Mouse (Mus musculus): ENCODE data around the gene Hnrnpu. TPM values are rescaled to one million over a fixed set of nuclear protein-coding genes. Genes with fewer than 3 reads are reported as not detected.
"Not testable (repeated sequence)": the region's sequence is repeated elsewhere in the genome, so short reads cannot be mapped to it uniquely, and the experiment has no call there.

Gene Hnrnpu
- polyA plus RNA-seq, 1 experiment, result 51.6 TPM

- H3K27ac ChIP-seq (ENCODE audit: insufficient read depth, low read depth, low read length), result no peak overlapping the region
- H3K27me3 ChIP-seq (replicated peaks; ENCODE audit: control insufficient read depth, insufficient read depth, low read length), result no peaks in the 10 kb centered on the region
- H3K36me3 ChIP-seq (ENCODE audit: control insufficient read depth, insufficient read depth, low read length), result no peaks in the 10 kb centered on the region
- H3K4me1 ChIP-seq (ENCODE audit: control insufficient read depth, insufficient read depth, low read length), result peaks cover 6% of the 10 kb centered on the region; the same call in 1 of the 2 replicates
- TF ChIP-seq CTCF (conservative IDR thresholded peaks at IDR 0.05; ENCODE audit: insufficient read depth, insufficient read length, low read depth, low read length), result no peak
- TF ChIP-seq POLR2A (IDR thresholded peaks at IDR 0.05; ENCODE audit: low read depth, low read length), result no peak
- no peak for DNase-seq
- 94% methylated on average over 1 of the region's 1 CpGs for WGBS
- no peak overlapping the region for H3K4me3 ChIP-seq (ENCODE audit: insufficient read depth, low read depth, low read length)
Measured at GRCm38 (mm10) chr1:178313039-178313597, 24.5 kb downstream of the Hnrnpu start.

GRCm38 (mm10) chr1:178310128-178310527 lies 27.5 kb downstream of the Hnrnpu start:
- Histone ChIP-seq H3K27ac (ENCODE audit: insufficient read depth, low read depth, low read length) (no peak overlapping the region), H3K27me3 (replicated peaks; ENCODE audit: control insufficient read depth, insufficient read depth, low read length) (no peaks in the 10 kb centered on the region), H3K4me3 (ENCODE audit: insufficient read depth, low read depth, low read length) (no peak overlapping the region), H3K4me1 (ENCODE audit: control insufficient read depth, insufficient read depth, low read length) (no peaks in the 10 kb centered on the region), H3K36me3 (ENCODE audit: control insufficient read depth, insufficient read depth, low read length) (no peaks in the 10 kb centered on the region)
- no peak for DNase-seq
- WGBS, result 37% methylated on average over 1 of the region's 1 CpGs
- TF ChIP-seq CTCF (conservative IDR thresholded peaks at IDR 0.05; ENCODE audit: insufficient read depth, insufficient read length, low read depth, low read length), result no peak
- TF ChIP-seq POLR2A (IDR thresholded peaks at IDR 0.05; ENCODE audit: low read depth, low read length), result no peak

DNA sequence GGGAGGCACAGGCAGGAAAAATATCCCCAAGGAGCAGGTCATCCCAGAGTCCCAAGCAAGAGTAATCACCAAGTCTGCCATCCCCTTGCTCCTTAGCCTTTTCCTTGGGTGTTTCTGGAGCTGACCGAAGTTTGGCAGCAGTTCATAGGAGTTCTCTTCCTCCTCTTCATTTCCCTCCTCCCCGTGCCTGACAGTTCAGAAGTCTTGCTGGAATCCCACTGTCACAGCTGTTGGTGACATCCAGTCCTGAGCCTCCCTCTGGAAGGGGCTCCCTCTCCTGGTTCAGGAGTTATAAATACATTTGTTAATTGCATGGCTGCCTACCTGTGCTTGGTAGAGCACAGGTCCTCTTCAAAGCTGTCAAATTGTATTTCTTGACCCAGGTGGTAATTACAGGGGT lies 28.1 kb downstream of the Hnrnpu start:
- no peaks in the 10 kb centered on the region for H3K4me1 ChIP-seq (ENCODE audit: control insufficient read depth, insufficient read depth, low read length)
- TF ChIP-seq CTCF (conservative IDR thresholded peaks at IDR 0.05; ENCODE audit: insufficient read depth, insufficient read length, low read depth, low read length), result no peak
- no peak for TF ChIP-seq POLR2A (IDR thresholded peaks at IDR 0.05; ENCODE audit: low read depth, low read length)
- no peak overlapping the region for H3K4me3 ChIP-seq (ENCODE audit: insufficient read depth, low read depth, low read length)
- 51% methylated on average over 2 of the region's 2 CpGs for WGBS
- no peak overlapping the region for H3K27ac ChIP-seq (ENCODE audit: insufficient read depth, low read depth, low read length)
- no peak for DNase-seq
- no peaks in the 10 kb centered on the region for H3K36me3 ChIP-seq (ENCODE audit: control insufficient read depth, insufficient read depth, low read length)
- H3K27me3 ChIP-seq (replicated peaks; ENCODE audit: control insufficient read depth, insufficient read depth, low read length), result no peaks in the 10 kb centered on the region

DNA sequence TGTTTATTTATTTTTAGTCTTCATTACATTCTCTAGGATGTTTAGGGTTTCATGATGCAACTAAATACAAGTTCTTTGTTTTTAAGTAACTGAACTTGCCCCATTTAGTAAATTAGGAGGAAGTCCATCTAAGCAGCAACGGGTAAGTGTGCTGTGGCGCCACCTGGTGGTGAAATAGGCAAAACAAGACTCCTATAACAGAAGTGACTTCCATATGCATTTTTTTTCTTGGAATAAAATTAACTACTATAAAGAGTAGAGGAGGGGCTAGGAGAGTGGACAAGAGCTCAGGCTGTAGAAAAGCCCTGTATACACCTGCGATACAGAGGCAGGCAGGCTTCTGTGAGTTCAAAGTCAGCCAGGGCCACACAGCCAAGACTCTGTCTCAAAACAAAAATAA lies 34.2 kb downstream of the Hnrnpu start:
- Histone ChIP-seq H3K4me1 (ENCODE audit: control insufficient read depth, insufficient read depth, low read length) (no peaks in the 10 kb centered on the region), H3K27ac (ENCODE audit: insufficient read depth, low read depth, low read length) (no peak overlapping the region), H3K27me3 (replicated peaks; ENCODE audit: control insufficient read depth, insufficient read depth, low read length) (no peaks in the 10 kb centered on the region), H3K36me3 (ENCODE audit: control insufficient read depth, insufficient read depth, low read length) (no peaks in the 10 kb centered on the region), H3K4me3 (ENCODE audit: insufficient read depth, low read depth, low read length) (no peak overlapping the region)
- 22% methylated on average over 3 of the region's 3 CpGs for WGBS
- DNase-seq, result peak; percentile 75
- TF ChIP-seq POLR2A (IDR thresholded peaks at IDR 0.05; ENCODE audit: low read depth, low read length), result no peak
- TF ChIP-seq CTCF (conservative IDR thresholded peaks at IDR 0.05; ENCODE audit: insufficient read depth, insufficient read length, low read depth, low read length), result peak; percentile 83

DNA sequence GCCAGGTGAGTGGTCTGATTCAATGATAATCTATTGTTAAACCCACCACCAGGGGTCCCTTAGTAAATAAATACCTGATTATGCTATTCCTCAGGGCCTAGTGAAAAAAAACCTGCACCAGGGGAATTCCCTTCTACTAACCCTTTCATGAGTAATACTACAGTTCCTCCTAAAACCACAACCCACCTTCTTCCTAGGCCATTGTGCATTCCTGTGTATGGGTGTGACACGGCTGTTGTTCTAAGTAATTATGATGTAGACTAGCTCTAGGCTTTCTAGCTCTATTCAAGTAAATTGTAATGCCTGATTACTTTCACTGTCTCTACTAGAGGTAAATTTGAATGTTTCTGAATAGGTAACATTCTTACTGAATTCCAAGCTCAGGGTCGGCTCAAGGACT lies 36.3 kb downstream of the Hnrnpu start:
- not testable (repeated sequence) for DNase-seq; H3K4me1 ChIP-seq (ENCODE audit: control insufficient read depth, insufficient read depth, low read length); H3K36me3 ChIP-seq (ENCODE audit: control insufficient read depth, insufficient read depth, low read length); H3K27me3 ChIP-seq (replicated peaks; ENCODE audit: control insufficient read depth, insufficient read depth, low read length); H3K27ac ChIP-seq (ENCODE audit: insufficient read depth, low read depth, low read length); H3K4me3 ChIP-seq (ENCODE audit: insufficient read depth, low read depth, low read length)
- WGBS, result 93% methylated on average over 2 of the region's 2 CpGs

DNA sequence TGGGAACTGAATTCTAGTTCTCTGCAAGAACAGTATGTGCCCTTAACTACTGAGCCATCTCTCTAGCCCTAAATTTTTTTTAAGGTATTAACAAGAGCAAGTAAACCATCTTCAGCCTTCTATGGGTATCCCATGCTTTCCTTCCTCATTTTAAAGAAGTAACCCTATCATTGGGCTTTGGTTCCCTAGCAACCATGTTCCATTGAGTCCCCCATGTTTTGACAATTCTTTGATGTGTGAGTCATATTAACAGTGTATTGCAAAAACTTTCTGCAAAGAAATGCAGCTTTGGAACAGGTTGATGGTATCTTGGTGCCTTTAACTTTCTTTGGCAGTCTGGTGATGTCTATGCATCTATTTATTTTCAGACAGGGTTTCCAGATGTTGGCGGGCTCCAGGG lies 43.5 kb downstream of the Hnrnpu start:
- no peak for DNase-seq
- Histone ChIP-seq H3K27me3 (replicated peaks; ENCODE audit: control insufficient read depth, insufficient read depth, low read length) (no peaks in the 10 kb centered on the region), H3K4me3 (ENCODE audit: insufficient read depth, low read depth, low read length) (no peak overlapping the region), H3K27ac (ENCODE audit: insufficient read depth, low read depth, low read length) (no peak overlapping the region), H3K36me3 (ENCODE audit: control insufficient read depth, insufficient read depth, low read length) (no peaks in the 10 kb centered on the region), H3K4me1 (ENCODE audit: control insufficient read depth, insufficient read depth, low read length) (no peaks in the 10 kb centered on the region)
- TF ChIP-seq CTCF (conservative IDR thresholded peaks at IDR 0.05; ENCODE audit: insufficient read depth, insufficient read length, low read depth, low read length) (no peak), POLR2A (IDR thresholded peaks at IDR 0.05; ENCODE audit: low read depth, low read length) (no peak)
- 100% methylated on average over 1 of the region's 1 CpGs for WGBS

DNA sequence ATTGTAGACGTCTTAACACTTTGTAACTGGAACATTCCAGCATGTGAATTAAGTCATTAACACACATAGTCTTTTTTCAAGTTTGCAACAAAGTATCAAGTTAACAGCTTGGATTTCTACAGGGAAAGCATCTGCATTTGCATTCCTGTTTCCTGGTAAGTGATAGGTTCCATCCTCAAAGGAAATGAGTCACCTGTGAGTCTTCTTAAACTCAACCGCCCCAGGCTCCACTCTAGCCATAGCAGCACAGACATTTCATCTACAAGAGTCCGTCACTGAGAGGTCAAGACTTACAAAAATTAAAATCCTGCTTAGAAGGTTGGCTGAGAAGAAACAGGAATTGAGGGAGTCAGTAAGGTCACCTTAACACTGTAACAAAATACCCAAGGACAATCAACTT lies 45.9 kb downstream of the Hnrnpu start:
- Histone ChIP-seq H3K27ac (ENCODE audit: insufficient read depth, low read depth, low read length) (no peak overlapping the region), H3K4me3 (ENCODE audit: insufficient read depth, low read depth, low read length) (no peak overlapping the region), H3K4me1 (ENCODE audit: control insufficient read depth, insufficient read depth, low read length) (no peaks in the 10 kb centered on the region), H3K36me3 (ENCODE audit: control insufficient read depth, insufficient read depth, low read length) (no peaks in the 10 kb centered on the region), H3K27me3 (replicated peaks; ENCODE audit: control insufficient read depth, insufficient read depth, low read length) (no peaks in the 10 kb centered on the region)
- no peak for DNase-seq
- 58% methylated on average over 3 of the region's 3 CpGs for WGBS
- TF ChIP-seq POLR2A (IDR thresholded peaks at IDR 0.05; ENCODE audit: low read depth, low read length), result no peak
- no peak for TF ChIP-seq CTCF (conservative IDR thresholded peaks at IDR 0.05; ENCODE audit: insufficient read depth, insufficient read length, low read depth, low read length)
